8 mouse cellular contexts compared by ENCODE assay signal in the genomic region with DNA sequence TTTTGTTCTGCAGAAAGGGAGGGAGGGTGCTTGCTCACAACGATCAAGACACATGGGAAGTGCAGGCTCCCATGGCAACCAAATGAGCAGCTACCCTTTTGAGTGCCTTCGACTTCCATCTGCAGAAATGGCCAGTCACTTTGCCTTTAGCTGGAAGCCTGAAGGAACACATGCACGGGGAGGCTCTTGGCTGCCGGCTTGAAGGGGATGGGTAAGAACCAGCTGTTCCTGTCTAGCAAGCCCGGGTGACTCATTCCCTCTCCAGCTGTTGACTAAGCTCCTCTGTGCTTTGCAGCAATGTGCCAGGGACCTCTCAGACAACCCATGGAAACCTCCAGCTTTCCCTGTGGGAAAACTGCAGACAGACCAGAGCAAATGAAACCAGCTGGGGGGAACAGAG. TPM values are rescaled to one million over a fixed set of nuclear protein-coding genes. Genes with fewer than 3 reads are reported as not detected.
DNase-seq lines count a peak whose midpoint lies in the region; ATAC-seq lines count a peak whose summit lies in the region.

No protein-coding gene starts in this region.

- H3K9ac ChIP-seq in midbrain, embryonic 15.5 days, result no peak overlapping the region

- peaks cover 20% of the 10 kb centered on the region for H3K36me3 ChIP-seq in megakaryocyte, embryonic 14.5 days (replicated peaks; ENCODE audit: low read length)
- no peaks in the 10 kb centered on the region for H3K36me3 ChIP-seq in midbrain, embryonic 15.5 days (replicated peaks)

- H3K9me3 ChIP-seq in megakaryocyte, embryonic 14.5 days, result no peaks in the 10 kb centered on the region
- no peaks in the 10 kb centered on the region for H3K9me3 ChIP-seq in midbrain, embryonic 15.5 days

- H3K27ac ChIP-seq in midbrain, embryonic 15.5 days, result peak overlapping the region; percentile 19; the same call in 1 of the 2 replicates

- H3K4me3 ChIP-seq in megakaryocyte, embryonic 14.5 days (replicated peaks), result peak overlapping the region; percentile 38
- H3K4me3 ChIP-seq in midbrain, embryonic 15.5 days, result no peak overlapping the region

- H3K4me2 ChIP-seq in midbrain, embryonic 15.5 days, result no peak overlapping the region

- intact Hi-C loops in heart, postnatal 25 days (cut with DNase I), result no loop called here

- no peak for ATAC-seq in megakaryocyte, adult 5-6 weeks (ENCODE audit: poor library complexity, severe bottlenecking)
- ATAC-seq in midbrain, embryonic 15.5 days (replicated peaks), result no peak
- ATAC-seq in megakaryocyte-erythroid progenitor cell, adult 5-6 weeks (replicated peaks; ENCODE audit: low FRiP score, low TSS enrichment, poor library complexity, severe bottlenecking), result no peak
- ATAC-seq in erythroid progenitor cell, adult 5-6 weeks (replicated peaks; ENCODE audit: low FRiP score, poor library complexity, severe bottlenecking), result no peak

- H3K4me1 ChIP-seq in megakaryocyte, embryonic 14.5 days, result peaks cover 56% of the 10 kb centered on the region
- peaks cover 29% of the 10 kb centered on the region for H3K4me1 ChIP-seq in midbrain, embryonic 15.5 days

- no peaks in the 10 kb centered on the region for H3K27me3 ChIP-seq in megakaryocyte, embryonic 14.5 days (replicated peaks)
- no peaks in the 10 kb centered on the region for H3K27me3 ChIP-seq in midbrain, embryonic 15.5 days (replicated peaks)

- 45% methylated on average over 5 of the region's 5 CpGs for WGBS in midbrain, embryonic 15.5 days

- peak; percentile 51 for DNase-seq in forelimb bud, embryonic 11.5 days (ENCODE audit: low read depth, low spot score)
- DNase-seq in heart, postnatal 25 days (ENCODE audit: low spot score), result peak; percentile 81
- DNase-seq in layer of hippocampus, postnatal 10 days (ENCODE audit: low spot score in 2 of 2), result peak; percentile 50 to 62

RNA-seq across cellular contexts. Expression of gene Nmt1, which starts 24.8 kb away (rescaled TPM):
- polyA plus RNA-seq in megakaryocyte, embryonic 14.5 days (2012; ENCODE audit: insufficient read depth, low replicate concordance), result 5.7 and 17.6 TPM in 2 replicates
- total RNA-seq in megakaryocyte, adult 5-6 weeks (2015), result 41.5 and 41.7 TPM in 2 replicates
- 35.0 and 40.9 TPM in 2 replicates for total RNA-seq in megakaryocyte, adult 5-6 weeks (2017)
- total RNA-seq in heart, postnatal 25 days (2021), result 10 to 100 TPM; 65.2 to 66.1 TPM
- 10 to 100 TPM; 79.7 to 87.3 TPM for total RNA-seq in layer of hippocampus, postnatal 10 days (2021)
- 26.8 and 35.5 TPM in 2 replicates for polyA plus RNA-seq in midbrain, embryonic 15.5 days (2015; fragmentation: Nextera tagmentation; extraction: Ambion mirVana)
- 33.2 and 36.9 TPM in 2 replicates for total RNA-seq in megakaryocyte-erythroid progenitor cell, adult 5-6 weeks (2014; fragmentation: Nextera tagmentation)
- total RNA-seq in megakaryocyte-erythroid progenitor cell, adult 5-6 weeks (2017), result 37.6 and 42.0 TPM in 2 replicates
- 25.2 and 31.0 TPM in 2 replicates for total RNA-seq in erythroid progenitor cell, adult 5-6 weeks (2015; ENCODE audit: low replicate concordance)
- 27.1 and 35.8 TPM in 2 replicates for total RNA-seq in erythroid progenitor cell, adult 5-6 weeks (2017; ENCODE audit: low replicate concordance)

RNA-seq across cellular contexts. Expression of gene Dcakd, which starts 24.9 kb away (rescaled TPM):
- 56.4 and 77.6 TPM in 2 replicates for polyA plus RNA-seq in megakaryocyte, embryonic 14.5 days (2012; ENCODE audit: insufficient read depth, low replicate concordance)
- 20.5 and 20.7 TPM in 2 replicates for total RNA-seq in megakaryocyte, adult 5-6 weeks (2015)
- total RNA-seq in megakaryocyte, adult 5-6 weeks (2017), result 6.8 and 9.3 TPM in 2 replicates
- total RNA-seq in heart, postnatal 25 days (2021), result 10 to 100 TPM; 83.5 to 84.3 TPM
- total RNA-seq in layer of hippocampus, postnatal 10 days (2021), result 100 to 1,000 TPM; 117 to 118 TPM
- 182 and 184 TPM in 2 replicates for polyA plus RNA-seq in midbrain, embryonic 15.5 days (2015; fragmentation: Nextera tagmentation; extraction: Ambion mirVana)
- 24.5 and 40.3 TPM in 2 replicates for total RNA-seq in megakaryocyte-erythroid progenitor cell, adult 5-6 weeks (2014; fragmentation: Nextera tagmentation)
- total RNA-seq in megakaryocyte-erythroid progenitor cell, adult 5-6 weeks (2017), result 4.0 and 9.3 TPM in 2 replicates
- 6.8 and 13.4 TPM in 2 replicates for total RNA-seq in erythroid progenitor cell, adult 5-6 weeks (2015; ENCODE audit: low replicate concordance)
- 4.4 and 10.7 TPM in 2 replicates for total RNA-seq in erythroid progenitor cell, adult 5-6 weeks (2017; ENCODE audit: low replicate concordance)

RNA-seq across cellular contexts. Expression of gene C1ql1, which starts 56.7 kb away (rescaled TPM):
- not detected in 2 replicates for polyA plus RNA-seq in megakaryocyte, embryonic 14.5 days (2012; ENCODE audit: insufficient read depth, low replicate concordance)
- not detected in 2 replicates for total RNA-seq in megakaryocyte, adult 5-6 weeks (2015)
- not detected in 2 replicates for total RNA-seq in megakaryocyte, adult 5-6 weeks (2017)
- total RNA-seq in heart, postnatal 25 days (2021), result not detected
- 10 to 100 TPM; 32.3 to 37.5 TPM for total RNA-seq in layer of hippocampus, postnatal 10 days (2021)
- polyA plus RNA-seq in midbrain, embryonic 15.5 days (2015; fragmentation: Nextera tagmentation; extraction: Ambion mirVana), result 11.7 and 14.0 TPM in 2 replicates
- total RNA-seq in megakaryocyte-erythroid progenitor cell, adult 5-6 weeks (2014; fragmentation: Nextera tagmentation), result not detected in 2 replicates
- not detected in 2 replicates for total RNA-seq in megakaryocyte-erythroid progenitor cell, adult 5-6 weeks (2017)
- total RNA-seq in erythroid progenitor cell, adult 5-6 weeks (2015; ENCODE audit: low replicate concordance), result not detected in 2 replicates
- not detected in 2 replicates for total RNA-seq in erythroid progenitor cell, adult 5-6 weeks (2017; ENCODE audit: low replicate concordance)

Comparison
In these comparisons a context has a peak if more than half of its experiments do, and no peak if none do; other contexts are left out.
1. RNA of gene C1ql1, which starts 56.7 kb away (total RNA-seq): 32.3 to 37.5 TPM in layer of hippocampus, postnatal 10 days; not detected in megakaryocyte, adult 5-6 weeks, not detected in heart, postnatal 25 days, not detected in megakaryocyte-erythroid progenitor cell, adult 5-6 weeks and not detected in erythroid progenitor cell, adult 5-6 weeks; every median in the first group is over 10 times any median in the second.
2. Peak in every context shown above with its lines, with median percentiles within 50 percentile points of each other: DNase-seq.